Mouse (Mus musculus): ENCODE measurements around the gene S1pr1. TPM values are rescaled to one million over a fixed set of nuclear protein-coding genes. Genes with fewer than 3 reads are reported as not detected.

Gene S1pr1
- total RNA-seq, 4 experiments from 2014 or later, result 14.7 to 17.5 (median 15.3) TPM

GRCm38 (mm10) chr3:115673663-115674157, 41.2 kb downstream of the S1pr1 start:
- DNase-seq, result no peak

- no peak for DNase-seq
These were observed 41.8 kb downstream of the S1pr1 start for GRCm38 (mm10) chr3:115672965-115673662.

GRCm38 (mm10) chr3:115669230-115669629, 45.6 kb downstream of the S1pr1 start:
- DNase-seq, result no peak

GRCm38 (mm10) chr3:115667182-115667581, 47.7 kb downstream of the S1pr1 start:
- DNase-seq, result no peak

- DNase-seq, result no peak
These were observed 48.3 kb downstream of the S1pr1 start for GRCm38 (mm10) chr3:115666547-115666946.

- DNase-seq, result no peak
These were observed 50.4 kb downstream of the S1pr1 start for GRCm38 (mm10) chr3:115664497-115664896.

GRCm38 (mm10) chr3:115660701-115661460, 54.0 kb downstream of the S1pr1 start:
- peak; percentile 46 for DNase-seq

Other genes with a start within 250 kb of the S1pr1 start
- gene Dph5, start 172.8 kb upstream of the S1pr1 start, total RNA-seq (2022), result 10 to 100 TPM; 19.4 to 27.2 (median 21.3) TPM

Measured in adrenal gland, adult 8-10 months (tissue).